Mouse (Mus musculus) cerebellum, adult 9-11 months (tissue): Measurements from ENCODE around the gene Lbx1.
A peak's percentile ranks its signal among the peaks of the same experiment; 100 is the strongest.

Experiments used
- DNase-seq: peaks from one replicate; pipeline ENCODE4 v3.0.0; 2022

Gene Lbx1

GRCm38 (mm10) chr19:45233496-45234127 lies 2.0 kb downstream of the Lbx1 start:
- DNase-seq: no peak

GRCm38 (mm10) chr19:45232443-45233410 lies 2.9 kb downstream of the Lbx1 start:
- DNase-seq: no peak

GRCm38 (mm10) chr19:45232036-45232410 lies 3.6 kb downstream of the Lbx1 start:
- DNase-seq: no peak

- DNase-seq: no peak
These were observed 4.1 kb downstream of the Lbx1 start for GRCm38 (mm10) chr19:45231383-45232035.

- no peak for DNase-seq
These were observed 4.7 kb downstream of the Lbx1 start for GRCm38 (mm10) chr19:45230848-45231382.

- DNase-seq: no peak
These were observed 5.4 kb downstream of the Lbx1 start for GRCm38 (mm10) chr19:45230201-45230611.

- DNase-seq: no peak
These were observed 6.1 kb downstream of the Lbx1 start for GRCm38 (mm10) chr19:45229378-45230135.

- no peak for DNase-seq
These were observed 6.8 kb downstream of the Lbx1 start for GRCm38 (mm10) chr19:45228781-45229180.

GRCm38 (mm10) chr19:45228097-45228496 lies 7.5 kb downstream of the Lbx1 start:
- no peak for DNase-seq

GRCm38 (mm10) chr19:45227671-45228070 lies 7.9 kb downstream of the Lbx1 start:
- DNase-seq: no peak

- DNase-seq: no peak
These were observed 8.6 kb downstream of the Lbx1 start for GRCm38 (mm10) chr19:45227049-45227448.

GRCm38 (mm10) chr19:45226246-45226645 lies 9.4 kb downstream of the Lbx1 start:
- no peak for DNase-seq

GRCm38 (mm10) chr19:45225130-45225529 lies 10.5 kb downstream of the Lbx1 start:
- DNase-seq: no peak

- no peak for DNase-seq
These were observed 11.4 kb downstream of the Lbx1 start for GRCm38 (mm10) chr19:45224286-45224559.

- no peak for DNase-seq
These were observed 12.0 kb downstream of the Lbx1 start for GRCm38 (mm10) chr19:45223413-45224285.

- DNase-seq: no peak
These were observed 13.3 kb downstream of the Lbx1 start for GRCm38 (mm10) chr19:45222141-45222782.

GRCm38 (mm10) chr19:45221458-45221783 lies 14.2 kb downstream of the Lbx1 start:
- DNase-seq: no peak

GRCm38 (mm10) chr19:45220593-45221457 lies 14.8 kb downstream of the Lbx1 start:
- peak; percentile 69 for DNase-seq

GRCm38 (mm10) chr19:45216240-45216639 lies 19.4 kb downstream of the Lbx1 start:
- DNase-seq: no peak

GRCm38 (mm10) chr19:45215431-45215830 lies 20.2 kb downstream of the Lbx1 start:
- DNase-seq: no peak
